Mouse (Mus musculus): ENCODE measurements around the gene Prl2c2.
"Not testable (repeated sequence)": the region's sequence is repeated elsewhere in the genome, so short reads cannot be mapped to it uniquely, and the experiment has no call there.

Gene Prl2c2

DNA sequence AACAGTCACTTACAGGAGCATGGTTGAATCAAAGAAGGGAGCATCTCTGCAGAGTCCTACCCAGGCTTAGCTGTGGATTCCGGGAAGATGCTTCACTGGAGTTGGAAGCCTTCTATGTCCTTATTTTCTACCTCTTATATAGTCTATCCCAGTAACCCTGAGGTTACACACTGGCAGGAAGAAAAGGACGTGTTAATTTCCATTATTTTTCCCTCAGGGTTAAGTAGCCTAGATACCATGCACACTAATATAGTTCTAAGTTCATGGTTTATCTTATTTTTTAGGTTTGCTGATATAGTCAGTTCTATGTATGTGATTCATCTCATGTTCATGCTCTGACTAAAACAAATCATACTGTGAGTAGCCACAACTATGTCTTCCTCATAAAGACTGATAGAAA is at the start of gene Prl2c2:
Gene Prl2c2 (minus strand): TSS at position 101 of the 400 bp plus-strand sequence.
- not testable (repeated sequence) for DNase-seq (ENCODE audit: inconsistent age in 2 of 2, low spot score in 1 of 2)

DNA sequence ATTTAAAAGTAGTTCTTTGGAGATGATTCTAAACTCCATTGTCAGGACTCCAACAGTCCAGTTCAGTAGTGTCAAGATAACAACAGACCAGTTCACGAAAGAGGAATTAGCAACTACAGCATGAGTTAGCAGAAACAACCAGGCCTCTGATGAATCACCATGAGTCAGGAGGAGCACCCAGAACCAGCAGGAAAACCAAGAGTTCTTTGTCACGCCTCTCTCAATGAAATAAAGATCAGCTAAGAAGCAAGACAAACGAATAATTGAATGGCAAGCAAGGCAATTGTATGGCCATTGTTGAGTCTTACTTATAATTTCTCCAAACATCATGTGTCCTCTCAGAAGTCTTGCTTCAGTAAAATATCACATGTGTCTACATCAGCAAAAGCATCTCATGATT is 20.7 kb upstream of the Prl2c2 start:
- DNase-seq (ENCODE audit: inconsistent age in 2 of 2, low spot score in 1 of 2), result not testable (repeated sequence)

DNA sequence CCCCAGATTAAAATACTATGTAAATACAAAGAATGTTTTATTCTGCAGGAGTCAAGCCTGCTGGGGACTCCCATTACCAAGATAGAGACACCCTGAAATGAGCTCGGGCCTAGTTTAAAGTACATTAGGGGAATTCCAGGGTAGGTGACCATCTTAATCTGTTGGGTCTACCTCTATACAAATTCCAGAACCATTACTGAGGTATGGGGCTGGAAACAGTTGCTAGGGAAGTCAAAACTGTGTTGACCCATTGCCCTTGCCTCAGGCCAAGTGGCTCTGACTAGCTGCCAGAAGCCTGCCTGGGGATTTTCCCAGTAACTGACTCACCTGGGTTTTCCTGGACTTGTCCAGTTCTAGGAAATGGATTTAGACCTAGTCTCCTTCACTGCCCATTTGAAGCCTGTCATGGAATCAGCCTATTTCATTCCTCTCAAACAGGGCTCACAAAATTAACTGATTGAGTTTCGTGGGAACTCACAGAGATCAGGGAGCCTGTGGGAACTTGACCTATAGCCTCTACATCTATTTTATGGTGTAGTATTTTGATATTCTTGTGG is 8.9 kb upstream of the Prl2c2 start:
- not testable (repeated sequence) for DNase-seq (ENCODE audit: inconsistent age in 2 of 2, low spot score in 1 of 2)

Measured in adrenal gland, adult (tissue).